Mouse (Mus musculus) layer of hippocampus, postnatal 25 days (tissue): Measurements from ENCODE around the gene Acsm4. TPM values are rescaled to one million over a fixed set of nuclear protein-coding genes. Genes with fewer than 3 reads are reported as not detected.

Source experiments
- DNase-seq, 2 experiments: peaks; one replicate each; pipeline ENCODE4 v3.0.0; 2022; ENCODE audit warnings: mixed read lengths in 2 of 2, low spot score in 1 of 2; ENCODE audit errors: extremely low spot score in 1 of 2
- total RNA-seq, 2 experiments: library from RNA; stranded (reverse); gene quantifications; 2 replicates each; pipeline ENCODE4 v1.2.3; 2021

Acsm4 gene
- total RNA-seq, 2 experiments from 2014 or later = not detected

- DNase-seq = no peak
Observed at GRCm38 (mm10) chr7:119760527-119760951, 70.7 kb downstream of the Acsm4 start, which contains the start of gene Acsm3. TSS of gene Acsm3 (plus strand) at chr7:119760923.

- DNase-seq = no peak
Observed at GRCm38 (mm10) chr7:119762166-119762697, 72.4 kb downstream of the Acsm4 start.

Other genes with a start within 250 kb of the Acsm4 start
- not detected for gene Gp2, start 230.7 kb upstream of the Acsm4 start, total RNA-seq
- gene Umod, start 210.7 kb upstream of the Acsm4 start, total RNA-seq = not detected
- under 1 TPM; 0.45 to 0.71 TPM for gene Acsm5, start 170.6 kb upstream of the Acsm4 start, total RNA-seq
- gene Pdilt, start 166.5 kb upstream of the Acsm4 start, total RNA-seq = not detected
- gene Acsm2, start 135.7 kb upstream of the Acsm4 start, total RNA-seq = not detected
- not detected for gene Acsm1, start 83.0 kb upstream of the Acsm4 start, total RNA-seq
- gene Thumpd1, start 30.8 kb downstream of the Acsm4 start, total RNA-seq = 10 to 100 TPM; 45.8 to 46.0 TPM
- not detected for gene Acsm3, start 70.9 kb downstream of the Acsm4 start, total RNA-seq
- 1 to 10 TPM; 2.9 to 3.0 TPM for gene Rexo5, start 104.0 kb downstream of the Acsm4 start, total RNA-seq
- 1 to 10 TPM; 8.4 to 8.8 TPM for gene Eri2, start 104.0 kb downstream of the Acsm4 start, total RNA-seq
- 10 to 100 TPM; 10.4 TPM for gene Lyrm1, start 205.8 kb downstream of the Acsm4 start, total RNA-seq
- gene Dcun1d3, start 206.3 kb downstream of the Acsm4 start, total RNA-seq = 10 to 100 TPM; 22.1 TPM